Mouse (Mus musculus): Measurements from ENCODE around the gene Cfdp1. TPM values are rescaled to one million over a fixed set of nuclear protein-coding genes. Genes with fewer than 3 reads are reported as not detected.

The Cfdp1 gene
- total RNA-seq, 2 experiments from 2014 or later, result 33.4 to 35.2 TPM

DNA sequence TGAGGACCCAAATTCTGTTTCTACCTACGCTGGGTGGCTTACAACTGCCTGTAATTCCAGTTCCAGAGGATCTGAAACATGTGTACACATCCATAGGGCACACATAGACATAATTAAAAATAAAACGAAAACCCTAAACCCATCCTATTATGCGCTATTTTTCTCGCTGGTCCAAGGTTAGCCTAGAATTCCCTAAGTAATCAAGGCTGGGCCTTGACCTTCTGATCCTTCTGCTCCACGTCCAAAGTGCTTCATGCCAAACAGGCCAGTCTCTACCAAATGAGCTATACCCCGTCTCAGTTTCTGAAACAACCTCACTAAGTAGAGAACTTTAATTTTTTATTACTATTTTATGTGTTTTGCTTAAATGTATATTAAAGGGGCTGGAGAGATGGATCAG lies 78.3 kb downstream of the Cfdp1 start:
- no peak for DNase-seq
- intact Hi-C loops (cut with DNase I), result no loop called here

GRCm38 (mm10) chr8:111773476-111773875 lies 80.6 kb downstream of the Cfdp1 start:
- intact Hi-C loops (cut with DNase I), result no loop called here
- no peak for DNase-seq

GRCm38 (mm10) chr8:111773057-111773456 lies 81.0 kb downstream of the Cfdp1 start:
- no peak for DNase-seq
- intact Hi-C loops (cut with DNase I), result no loop called here

DNA sequence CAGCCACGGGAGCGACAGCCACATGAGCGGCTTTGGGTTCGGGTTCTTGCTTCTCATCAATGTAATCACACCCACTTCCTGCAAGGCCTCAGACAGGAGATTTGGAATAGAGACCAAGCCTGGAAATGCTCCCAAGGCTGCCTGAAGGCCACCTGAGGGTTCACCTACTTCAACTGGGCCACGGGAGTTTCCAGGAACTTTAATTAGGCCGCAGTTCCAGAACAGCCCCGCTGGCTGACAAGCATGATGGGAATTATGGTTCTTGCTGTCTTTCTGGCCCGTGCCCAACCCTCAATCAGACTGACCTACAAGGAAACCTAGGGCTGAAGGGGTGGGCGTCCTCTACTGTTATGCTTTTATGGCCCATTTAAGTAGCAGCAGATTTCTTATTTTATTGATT lies 82.0 kb downstream of the Cfdp1 start:
- intact Hi-C loops (cut with DNase I), result no loop called here
- no peak for DNase-seq

GRCm38 (mm10) chr8:111771625-111772020 lies 82.5 kb downstream of the Cfdp1 start:
- intact Hi-C loops (cut with DNase I), result no loop called here
- no peak for DNase-seq

DNA sequence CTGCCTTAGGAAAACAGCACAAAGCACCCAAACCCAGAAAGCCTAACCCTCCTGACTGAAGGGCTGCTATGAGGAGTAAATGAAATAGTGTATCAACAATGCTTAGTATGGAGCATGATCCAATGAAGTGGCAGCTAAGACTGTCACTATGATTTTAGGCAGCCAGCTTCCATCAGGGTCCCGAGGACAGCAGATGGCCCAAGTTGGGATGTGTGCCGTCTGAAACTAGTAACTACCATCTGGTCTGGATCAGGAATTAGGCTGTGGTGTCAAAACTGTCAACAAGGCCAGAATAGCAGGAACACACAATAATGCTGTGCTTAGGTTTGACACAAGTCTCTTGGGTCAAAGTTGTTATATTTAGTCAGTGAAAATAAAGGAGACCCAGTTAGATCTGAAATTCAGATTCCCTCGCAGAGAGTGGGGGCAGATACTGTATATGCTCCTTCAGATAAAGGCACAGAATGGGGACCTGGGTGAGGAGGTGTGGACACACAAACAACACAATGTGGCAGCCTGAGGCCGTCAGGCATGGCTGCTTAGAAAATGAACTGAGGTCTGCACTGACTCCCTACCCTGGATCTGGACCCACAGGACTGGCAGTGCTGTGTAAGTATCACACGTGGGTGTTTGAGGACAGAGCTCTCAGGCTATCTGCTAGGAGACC lies 83.0 kb downstream of the Cfdp1 start:
- DNase-seq, result no peak
- intact Hi-C loops (cut with DNase I), result no loop called here

DNA sequence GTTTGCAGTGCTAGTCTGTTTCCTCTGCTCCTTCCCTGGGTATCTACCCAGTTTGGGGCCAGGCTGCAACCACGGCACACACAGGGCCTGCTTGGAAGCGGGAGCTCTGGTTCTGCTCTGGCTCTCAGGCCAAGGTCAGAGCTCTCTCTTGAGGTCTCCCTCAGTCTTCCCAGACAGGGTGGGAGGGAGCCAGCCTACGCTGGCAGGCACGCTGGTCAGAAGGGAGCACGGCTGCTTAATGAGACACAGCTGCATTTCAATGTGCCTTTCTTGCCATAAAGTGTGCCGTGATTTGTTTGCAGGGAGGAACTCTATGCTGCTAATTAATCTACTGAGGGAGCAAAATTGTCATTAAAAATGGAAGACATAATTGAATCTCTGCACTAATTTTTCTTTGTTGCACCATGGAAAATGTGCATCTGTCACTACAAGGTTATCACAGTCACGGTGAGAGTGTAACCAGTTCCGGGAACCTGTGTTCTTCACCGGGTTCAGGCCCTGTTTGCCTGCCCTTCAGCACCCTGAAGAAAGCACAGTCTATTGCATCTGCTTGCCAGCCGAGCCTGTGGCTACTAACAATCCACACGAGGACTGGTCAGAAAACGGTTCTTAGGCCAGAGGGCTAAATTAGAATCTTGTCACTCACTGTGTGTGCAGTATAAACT lies 84.2 kb downstream of the Cfdp1 start:
- DNase-seq, result peak; percentile 45 to 47
- intact Hi-C loops (cut with DNase I), result loop anchor here (5.0 kb wide), 1 partner anchor 93 kb away; no protein-coding TSS in a partner anchor

DNA sequence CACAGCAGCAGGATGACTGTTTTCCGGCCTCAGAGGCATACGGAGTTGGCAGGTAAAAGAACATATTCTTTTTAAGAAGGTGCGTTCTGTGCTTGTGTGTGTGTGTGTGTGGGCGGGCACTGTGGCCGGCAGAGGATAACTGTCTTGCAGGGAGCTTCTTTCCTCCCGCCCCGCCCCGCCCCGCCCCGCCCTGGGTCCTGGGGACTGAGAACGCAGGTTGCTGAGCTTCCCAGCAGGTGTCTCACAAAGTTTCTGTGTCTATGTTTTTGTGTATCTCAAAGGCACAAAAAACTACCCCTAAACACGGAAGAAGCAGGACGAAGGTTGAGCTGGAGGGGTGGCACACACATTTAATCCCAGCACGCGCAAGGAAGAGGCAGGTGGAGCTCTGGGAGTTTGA lies 84.8 kb downstream of the Cfdp1 start:
- intact Hi-C loops (cut with DNase I), result loop anchor here (5.0 kb wide), 1 partner anchor 92 kb away; no protein-coding TSS in a partner anchor
- DNase-seq, result no peak

DNA sequence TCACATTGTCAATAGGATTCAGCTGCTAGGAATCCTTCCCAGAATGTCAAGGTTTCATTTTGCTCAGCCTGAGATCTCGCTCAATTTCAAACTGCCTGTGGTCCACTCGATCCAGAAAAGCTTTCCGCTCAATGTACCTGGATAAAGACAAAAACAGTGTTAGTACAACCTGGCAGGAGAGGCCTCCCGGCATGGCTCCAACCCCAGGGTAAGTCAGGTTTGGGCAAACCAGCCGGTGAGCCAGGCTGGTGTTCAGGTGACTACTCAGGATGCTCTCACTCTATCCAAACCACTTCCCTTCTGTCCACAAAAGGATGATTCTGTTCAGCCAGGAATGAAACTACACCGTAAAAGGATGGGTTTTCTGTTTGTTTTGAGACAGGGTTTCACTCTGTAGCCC lies 85.4 kb downstream of the Cfdp1 start:
- intact Hi-C loops (cut with DNase I), result loop anchor here (5.0 kb wide), 1 partner anchor 91 kb away; no protein-coding TSS in a partner anchor
- DNase-seq, result no peak

DNA sequence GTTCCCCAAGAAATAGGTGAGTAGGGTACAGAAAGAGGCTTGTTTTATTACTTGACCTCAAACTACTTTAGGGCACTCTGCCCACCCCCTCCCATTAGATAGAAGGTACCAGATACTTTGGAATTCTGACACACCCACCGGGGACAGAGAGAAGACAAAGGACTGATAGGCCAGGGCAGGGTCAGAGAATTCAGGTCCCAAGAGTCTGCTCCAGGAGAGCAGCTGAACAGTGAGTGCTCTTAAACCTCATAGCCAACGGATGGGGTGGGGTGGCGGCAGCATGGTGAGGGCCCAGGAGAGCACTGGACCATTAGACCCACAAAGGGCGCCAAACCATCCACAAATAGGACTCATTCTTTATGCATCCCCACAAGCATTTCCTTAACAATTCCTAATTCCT lies 88.5 kb downstream of the Cfdp1 start:
- intact Hi-C loops (cut with DNase I), result loop anchor here (5.0 kb wide), 1 partner anchor 88 kb away; no protein-coding TSS in a partner anchor
- DNase-seq, result no peak

DNA sequence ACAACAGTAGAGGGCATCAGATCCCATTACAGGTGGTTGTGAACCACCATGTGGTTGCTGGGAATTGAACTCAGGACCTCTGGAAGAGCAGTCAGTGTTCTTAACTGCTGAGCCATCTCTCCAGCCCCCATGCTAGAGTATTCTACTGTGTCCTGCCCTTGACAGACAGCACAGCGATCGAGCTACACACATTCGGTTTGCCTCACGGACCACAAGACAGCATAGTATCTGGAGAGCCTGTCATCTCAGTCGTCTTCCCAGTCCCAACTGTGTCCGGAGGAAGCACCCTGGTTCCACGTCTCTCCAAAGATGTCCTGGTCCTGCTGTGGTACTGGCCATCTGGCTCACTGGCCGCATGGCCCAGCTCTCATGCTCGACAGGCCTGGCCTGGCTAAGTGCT lies 89.0 kb downstream of the Cfdp1 start:
- intact Hi-C loops (cut with DNase I), result loop anchor here (5.0 kb wide), 1 partner anchor 88 kb away; no protein-coding TSS in a partner anchor
- DNase-seq, result no peak

DNA sequence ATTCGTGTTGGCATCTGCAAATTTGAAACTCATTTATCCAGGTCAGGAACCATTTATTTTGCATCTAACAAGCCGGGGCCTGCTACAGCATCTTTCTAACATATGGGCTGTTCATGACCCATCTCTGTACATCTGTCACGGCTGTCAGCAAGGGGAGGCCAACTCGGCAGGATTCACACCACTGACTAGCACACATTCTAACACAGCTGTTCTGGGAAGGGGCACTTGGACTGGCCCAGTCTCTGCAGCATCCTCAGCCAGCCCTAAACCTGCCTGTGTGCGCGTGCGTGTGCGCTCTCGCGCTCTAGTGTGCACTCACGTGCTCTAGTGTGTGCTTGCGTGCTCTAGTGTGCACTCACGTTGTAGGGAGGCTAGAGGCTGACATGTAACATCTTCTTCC lies 93.4 kb downstream of the Cfdp1 start:
- intact Hi-C loops (cut with DNase I), result no loop called here
- no peak for DNase-seq

- no peak for DNase-seq
- intact Hi-C loops (cut with DNase I), result no loop called here
Observed at GRCm38 (mm10) chr8:111758817-111759216, 95.3 kb downstream of the Cfdp1 start.

- no peak for DNase-seq
- intact Hi-C loops (cut with DNase I), result no loop called here
Observed at GRCm38 (mm10) chr8:111757599-111757998, 96.5 kb downstream of the Cfdp1 start.

DNA sequence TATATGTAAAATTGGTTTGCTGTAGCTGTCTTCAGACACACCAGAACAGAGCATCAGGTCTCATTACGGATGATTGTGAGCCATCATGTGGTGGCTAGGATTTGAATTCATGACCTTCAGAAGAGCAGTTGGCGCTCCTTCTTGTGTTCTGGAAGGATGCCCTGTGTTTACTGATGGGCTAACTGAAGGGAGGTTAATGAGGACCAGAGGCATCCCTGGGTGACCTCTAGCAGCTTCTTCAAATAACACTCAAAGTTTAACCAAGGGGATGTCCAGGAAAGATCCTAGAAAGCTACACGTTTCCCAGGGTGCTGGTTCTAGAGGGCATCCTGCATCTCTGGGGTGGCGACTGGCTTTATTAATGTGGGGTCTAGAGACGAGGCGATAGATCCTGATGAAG lies 99.4 kb downstream of the Cfdp1 start:
- no peak for DNase-seq

GRCm38 (mm10) chr8:111754088-111754487 lies 100.0 kb downstream of the Cfdp1 start:
- intact Hi-C loops (cut with DNase I), result no loop called here
- DNase-seq, result no peak

More for the DNA sequence above, 99.4 kb downstream of the Cfdp1 start:
- intact Hi-C loops (cut with DNase I), result no loop called here

- DNase-seq, result no peak
- intact Hi-C loops (cut with DNase I), result no loop called here
Observed at GRCm38 (mm10) chr8:111748766-111749165, 105.3 kb downstream of the Cfdp1 start.

DNA sequence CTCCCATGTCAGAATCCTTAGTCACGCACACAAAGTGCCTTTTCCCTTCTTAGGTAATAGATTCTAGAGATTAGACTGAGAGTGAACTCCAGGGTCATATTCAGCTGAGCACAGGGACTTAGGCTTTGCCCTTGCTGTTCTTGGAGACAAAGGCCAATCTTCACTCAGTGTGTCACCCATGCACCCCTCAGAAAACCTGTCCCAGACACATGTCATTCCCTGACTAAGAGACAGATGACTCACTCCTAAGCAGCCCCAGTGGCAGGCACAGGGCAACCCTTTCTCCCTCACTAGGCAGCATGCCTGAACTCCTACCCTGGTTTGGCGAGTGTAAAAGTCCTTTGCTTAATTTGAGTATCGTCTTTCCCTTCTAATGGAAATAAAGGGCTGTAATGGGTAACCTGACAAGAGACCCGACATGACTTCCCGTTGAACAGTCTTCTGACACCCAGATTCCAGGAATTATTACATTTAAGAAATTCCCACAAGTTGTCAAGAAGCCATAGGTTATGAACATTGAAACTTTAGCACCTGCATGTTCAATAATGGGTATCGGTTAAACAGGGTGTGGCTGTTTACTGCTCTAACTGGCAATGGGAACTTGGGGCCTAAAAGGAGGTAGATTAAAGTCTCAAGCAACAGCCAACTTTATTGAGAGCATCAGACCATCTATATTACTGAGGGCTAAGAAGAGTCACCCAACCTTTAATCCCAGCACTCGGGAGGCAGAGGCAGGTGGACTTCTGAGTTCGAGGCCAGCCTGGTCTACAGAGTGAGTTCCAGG lies 106.0 kb downstream of the Cfdp1 start:
- no peak for DNase-seq
- intact Hi-C loops (cut with DNase I), result no loop called here

DNA sequence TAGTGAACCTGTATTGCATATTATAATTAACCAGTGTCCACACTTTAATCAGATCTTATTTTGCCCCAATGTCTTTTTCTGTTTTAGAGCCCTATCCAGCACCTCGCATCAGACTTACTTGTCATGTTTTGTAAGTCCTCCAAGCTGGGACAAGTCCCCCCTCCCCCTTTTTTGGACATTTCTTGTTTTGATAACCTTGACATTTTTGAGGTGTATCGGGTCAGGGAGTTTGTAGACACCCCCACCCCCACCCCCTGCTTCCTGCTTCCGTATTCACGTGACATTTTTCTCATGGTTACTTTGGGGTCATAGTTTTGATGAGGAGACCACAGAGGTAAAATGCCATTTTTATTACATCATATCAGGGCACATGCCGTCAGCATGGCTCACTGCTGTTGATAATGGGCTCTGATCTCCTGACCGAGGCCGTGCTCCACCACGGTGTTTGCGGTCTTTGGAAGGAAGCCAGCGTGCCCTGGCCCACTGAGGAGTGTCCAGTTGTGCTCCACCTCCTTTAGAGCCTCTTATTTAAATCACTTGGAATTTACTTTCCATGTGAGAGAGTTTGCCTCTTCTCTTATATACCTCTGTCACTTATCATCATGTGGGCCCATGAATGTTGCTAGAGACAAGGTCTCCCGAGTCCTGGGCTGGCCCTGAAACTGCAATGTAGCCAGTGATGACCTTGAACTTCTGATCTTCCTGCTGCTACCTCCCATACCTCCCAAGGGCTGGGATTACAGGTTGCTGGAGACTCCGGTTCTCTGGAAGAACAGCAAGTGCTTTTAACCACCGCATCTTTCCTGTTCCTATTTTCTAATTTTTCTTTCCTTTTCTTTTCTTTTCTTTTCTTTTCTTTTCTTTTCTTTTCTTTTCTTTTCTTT lies 107.3 kb downstream of the Cfdp1 start:
- DNase-seq, result no peak
- intact Hi-C loops (cut with DNase I), result no loop called here

Measured in heart, postnatal 36 days (tissue).